Mouse (Mus musculus): ENCODE measurements at regions not wholly inside any gene's neighbourhood (a gene's known extent, or its start where the extent isn't known, plus 50 kb on each side); places are given as distances from the start of the nearest gene placed in this dataset.

DNA sequence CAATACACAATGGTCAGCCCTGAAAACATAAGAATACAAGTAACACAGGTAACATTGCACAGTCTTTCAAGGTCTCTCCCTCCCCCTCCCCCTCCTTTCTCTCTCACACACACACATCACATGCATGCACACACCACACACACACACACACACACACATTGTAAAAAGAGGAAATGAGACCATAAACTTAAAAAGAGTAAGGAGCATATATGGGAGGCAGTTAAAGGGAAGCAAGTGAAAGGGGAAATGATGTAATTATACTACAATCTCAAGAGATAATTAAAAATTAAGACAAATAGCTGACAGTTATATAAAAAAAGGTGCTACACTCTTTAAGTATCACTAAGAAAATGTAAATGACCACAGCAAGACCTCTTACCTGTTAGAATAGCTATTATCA is 96.5 kb upstream of the Qrfpr start:
- Histone ChIP-seq H3K9ac (replicated peaks; ENCODE audit: low read length) (no peak overlapping the region), H3K9me3 (replicated peaks; ENCODE audit: control insufficient read depth, low read length) (no peaks in the 10 kb centered on the region)

DNA sequence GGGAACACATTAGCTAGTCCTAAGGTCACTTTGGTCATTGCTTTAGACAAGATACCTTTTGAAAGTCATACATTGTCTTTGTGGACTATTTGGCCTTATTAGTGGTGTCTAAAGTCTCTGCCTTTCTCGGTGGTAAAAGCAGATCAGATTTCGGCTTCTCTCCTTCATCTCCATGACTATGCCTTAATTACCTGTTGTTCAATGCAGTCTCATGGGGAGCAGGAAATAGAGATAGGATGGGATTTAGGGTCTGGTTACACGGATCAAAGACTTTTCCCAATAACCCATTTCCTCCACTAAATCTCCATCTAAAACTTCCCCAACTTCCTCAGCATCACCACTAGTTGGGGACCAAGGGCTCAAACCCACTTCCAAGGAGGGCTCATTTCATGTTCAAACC is 89.2 kb upstream of the Qrfpr start:
- no peak overlapping the region for H3K4me2 ChIP-seq (ENCODE audit: low read depth, low read length)
- no peak overlapping the region for H3K4me3 ChIP-seq (ENCODE audit: low read depth, low read length)
- H3K4me1 ChIP-seq (ENCODE audit: control insufficient read depth, insufficient read depth, low read length): no peaks in the 10 kb centered on the region
- 3% methylated on average over 3 of the region's 3 CpGs for WGBS
- ATAC-seq (replicated peaks; ENCODE audit: insufficient number of reproducible peaks, low FRiP score, low TSS enrichment, low read depth): no peak
- no peaks in the 10 kb centered on the region for H3K36me3 ChIP-seq (replicated peaks; ENCODE audit: control insufficient read depth, insufficient read depth, low read depth, low read length)
- H3K27ac ChIP-seq (replicated peaks; ENCODE audit: low read depth, low read length): no peak overlapping the region
- H3K9ac ChIP-seq (replicated peaks; ENCODE audit: low read length): no peak overlapping the region
- H3K9me3 ChIP-seq (replicated peaks; ENCODE audit: control insufficient read depth, low read length): no peaks in the 10 kb centered on the region
- H3K27me3 ChIP-seq (ENCODE audit: control insufficient read depth, insufficient read depth, low read length): no peaks in the 10 kb centered on the region
- no peak for DNase-seq (ENCODE audit: low spot score)

More for the DNA sequence above, 96.5 kb upstream of the Qrfpr start:
- Histone ChIP-seq H3K4me2 (ENCODE audit: low read depth, low read length) (no peak overlapping the region), H3K36me3 (replicated peaks; ENCODE audit: control insufficient read depth, insufficient read depth, low read depth, low read length) (no peaks in the 10 kb centered on the region), H3K27ac (replicated peaks; ENCODE audit: low read depth, low read length) (no peak overlapping the region), H3K4me1 (ENCODE audit: control insufficient read depth, insufficient read depth, low read length) (no peaks in the 10 kb centered on the region), H3K4me3 (ENCODE audit: low read depth, low read length) (no peak overlapping the region), H3K27me3 (ENCODE audit: control insufficient read depth, insufficient read depth, low read length) (no peaks in the 10 kb centered on the region)
- ATAC-seq (replicated peaks; ENCODE audit: insufficient number of reproducible peaks, low FRiP score, low TSS enrichment, low read depth) (no peak), DNase-seq (ENCODE audit: low spot score) (no peak)

DNA sequence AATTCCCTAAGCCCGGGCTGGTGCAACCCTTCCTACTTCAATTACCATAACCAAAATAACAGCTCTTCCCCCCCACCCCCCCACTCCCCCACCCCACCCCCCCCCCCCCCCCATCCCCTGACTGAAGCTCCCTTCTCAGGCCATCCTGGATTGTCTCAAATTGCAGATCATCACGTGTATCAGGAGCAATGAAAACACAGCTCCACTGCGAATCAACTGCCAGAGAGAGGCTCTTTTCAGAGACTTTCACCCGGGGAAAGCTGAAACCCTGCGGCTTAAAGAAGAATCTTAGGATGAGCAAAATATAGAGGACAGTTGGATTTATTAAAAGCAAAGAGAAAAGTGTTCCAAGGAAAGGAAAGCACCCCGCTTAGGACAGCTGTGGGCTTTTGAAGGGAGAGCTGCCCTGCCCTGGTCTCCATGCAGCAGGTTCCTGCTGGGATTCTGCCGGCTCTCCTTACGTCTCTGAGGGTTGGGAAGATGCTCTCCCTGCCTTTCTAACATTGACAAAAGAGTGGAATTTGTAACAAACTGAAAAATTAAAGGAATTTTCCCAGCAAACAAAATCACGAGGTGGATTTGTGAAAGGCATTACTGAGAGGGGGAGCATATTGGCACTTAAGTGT is 88.6 kb upstream of the Qrfpr start:
- Histone ChIP-seq H3K4me1 (ENCODE audit: control insufficient read depth, insufficient read depth, low read length) (no peaks in the 10 kb centered on the region), H3K27me3 (ENCODE audit: control insufficient read depth, insufficient read depth, low read length) (no peaks in the 10 kb centered on the region), H3K9me3 (replicated peaks; ENCODE audit: control insufficient read depth, low read length) (no peaks in the 10 kb centered on the region), H3K4me2 (ENCODE audit: low read depth, low read length) (peak overlapping the region; percentile 32), H3K27ac (replicated peaks; ENCODE audit: low read depth, low read length) (no peak overlapping the region), H3K9ac (replicated peaks; ENCODE audit: low read length) (no peak overlapping the region), H3K4me3 (ENCODE audit: low read depth, low read length) (no peak overlapping the region), H3K36me3 (replicated peaks; ENCODE audit: control insufficient read depth, insufficient read depth, low read depth, low read length) (no peaks in the 10 kb centered on the region)
- DNase-seq (ENCODE audit: low spot score) (peak; percentile 56), ATAC-seq (replicated peaks; ENCODE audit: insufficient number of reproducible peaks, low FRiP score, low TSS enrichment, low read depth) (no peak)
- under 1% methylated on average over 9 of the region's 9 CpGs for WGBS

DNA sequence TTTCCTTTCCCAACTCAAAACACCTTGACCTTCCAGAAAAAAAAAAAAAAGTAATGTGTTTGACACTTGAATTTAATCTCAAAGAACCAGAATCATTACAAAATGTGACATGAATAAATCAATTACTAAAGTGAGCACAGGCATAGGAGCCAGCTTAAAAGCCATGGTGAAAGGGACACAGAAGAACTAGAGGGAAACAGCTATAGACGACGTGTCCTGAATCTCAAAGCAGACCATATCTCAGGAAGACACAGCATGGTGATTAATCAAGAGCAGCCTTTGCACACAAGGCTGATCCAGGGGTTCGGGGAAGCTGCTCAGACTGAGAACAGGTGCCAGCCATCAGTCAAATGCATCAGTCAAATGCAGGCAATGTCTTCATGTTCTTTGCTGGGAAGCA is 74.7 kb upstream of the Qrfpr start:
- Histone ChIP-seq H3K4me2 (ENCODE audit: low read depth, low read length) (no peak overlapping the region), H3K4me3 (ENCODE audit: low read depth, low read length) (no peak overlapping the region), H3K27me3 (ENCODE audit: control insufficient read depth, insufficient read depth, low read length) (no peaks in the 10 kb centered on the region), H3K9me3 (replicated peaks; ENCODE audit: control insufficient read depth, low read length) (no peaks in the 10 kb centered on the region), H3K36me3 (replicated peaks; ENCODE audit: control insufficient read depth, insufficient read depth, low read depth, low read length) (no peaks in the 10 kb centered on the region), H3K4me1 (ENCODE audit: control insufficient read depth, insufficient read depth, low read length) (no peaks in the 10 kb centered on the region), H3K27ac (replicated peaks; ENCODE audit: low read depth, low read length) (no peak overlapping the region), H3K9ac (replicated peaks; ENCODE audit: low read length) (no peak overlapping the region)
- no peak for DNase-seq (ENCODE audit: low spot score)
- WGBS: 79% methylated on average over 3 of the region's 3 CpGs
- no peak for ATAC-seq (replicated peaks; ENCODE audit: insufficient number of reproducible peaks, low FRiP score, low TSS enrichment, low read depth)

DNA sequence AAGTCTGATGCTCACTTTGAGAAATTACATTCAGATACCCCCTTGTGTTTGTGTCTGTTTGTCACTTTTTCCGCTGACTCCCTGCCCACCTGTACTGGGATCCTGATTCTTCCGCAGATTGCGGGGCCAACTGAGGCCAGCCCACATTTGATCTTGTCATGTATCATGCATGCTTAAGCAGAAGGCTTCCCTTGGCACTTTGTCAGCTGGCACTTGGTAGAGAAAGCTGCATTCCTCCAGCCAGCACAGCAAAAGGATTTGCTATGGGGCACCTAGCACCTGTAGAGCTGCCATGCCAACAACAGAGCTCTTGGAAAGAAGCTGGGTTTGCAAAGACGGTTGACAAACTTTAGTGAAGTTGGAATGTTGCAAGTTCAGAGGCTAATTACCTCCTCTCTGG is 69.9 kb upstream of the Qrfpr start:
- Histone ChIP-seq H3K27ac (replicated peaks; ENCODE audit: low read depth, low read length) (no peak overlapping the region), H3K4me1 (ENCODE audit: control insufficient read depth, insufficient read depth, low read length) (no peaks in the 10 kb centered on the region), H3K4me2 (ENCODE audit: low read depth, low read length) (no peak overlapping the region), H3K9ac (replicated peaks; ENCODE audit: low read length) (no peak overlapping the region), H3K9me3 (replicated peaks; ENCODE audit: control insufficient read depth, low read length) (no peaks in the 10 kb centered on the region), H3K4me3 (ENCODE audit: low read depth, low read length) (no peak overlapping the region), H3K27me3 (ENCODE audit: control insufficient read depth, insufficient read depth, low read length) (no peaks in the 10 kb centered on the region), H3K36me3 (replicated peaks; ENCODE audit: control insufficient read depth, insufficient read depth, low read depth, low read length) (no peaks in the 10 kb centered on the region)
- ATAC-seq (replicated peaks; ENCODE audit: insufficient number of reproducible peaks, low FRiP score, low TSS enrichment, low read depth) (no peak), DNase-seq (ENCODE audit: low spot score) (no peak)
- whole genome bisulfite sequencing: 90% methylated on average over 4 of the region's 4 CpGs

DNA sequence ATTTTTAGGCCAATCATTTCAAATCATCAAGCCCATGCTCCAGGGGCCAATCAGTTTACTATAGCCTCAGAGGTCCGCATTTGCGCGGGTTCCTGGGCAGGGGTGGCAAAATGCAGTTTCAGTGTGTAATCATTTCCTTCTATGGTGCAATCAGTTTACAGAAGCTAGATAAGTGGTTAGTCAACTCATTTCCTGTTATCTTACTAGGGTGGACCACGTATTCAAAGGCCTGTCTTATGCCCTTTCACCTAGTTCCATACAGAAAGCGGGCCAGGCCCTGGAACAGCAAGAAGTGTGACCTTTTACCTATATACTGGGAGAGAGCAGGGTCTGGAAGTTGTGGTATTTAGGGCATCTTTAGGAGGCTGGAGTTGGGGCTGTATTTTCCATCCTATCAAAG is 62.0 kb upstream of the Qrfpr start:
- DNase-seq (ENCODE audit: low spot score): no peak
- H3K4me3 ChIP-seq (ENCODE audit: low read depth, low read length): no peak overlapping the region
- 82% methylated on average over 5 of the region's 5 CpGs for WGBS
- no peaks in the 10 kb centered on the region for H3K36me3 ChIP-seq (replicated peaks; ENCODE audit: control insufficient read depth, insufficient read depth, low read depth, low read length)
- H3K27me3 ChIP-seq (ENCODE audit: control insufficient read depth, insufficient read depth, low read length): no peaks in the 10 kb centered on the region
- ATAC-seq (replicated peaks; ENCODE audit: insufficient number of reproducible peaks, low FRiP score, low TSS enrichment, low read depth): no peak
- no peak overlapping the region for H3K9ac ChIP-seq (replicated peaks; ENCODE audit: low read length)
- H3K9me3 ChIP-seq (replicated peaks; ENCODE audit: control insufficient read depth, low read length): no peaks in the 10 kb centered on the region
- no peak overlapping the region for H3K4me2 ChIP-seq (ENCODE audit: low read depth, low read length)
- no peaks in the 10 kb centered on the region for H3K4me1 ChIP-seq (ENCODE audit: control insufficient read depth, insufficient read depth, low read length)
- H3K27ac ChIP-seq (replicated peaks; ENCODE audit: low read depth, low read length): no peak overlapping the region

DNA sequence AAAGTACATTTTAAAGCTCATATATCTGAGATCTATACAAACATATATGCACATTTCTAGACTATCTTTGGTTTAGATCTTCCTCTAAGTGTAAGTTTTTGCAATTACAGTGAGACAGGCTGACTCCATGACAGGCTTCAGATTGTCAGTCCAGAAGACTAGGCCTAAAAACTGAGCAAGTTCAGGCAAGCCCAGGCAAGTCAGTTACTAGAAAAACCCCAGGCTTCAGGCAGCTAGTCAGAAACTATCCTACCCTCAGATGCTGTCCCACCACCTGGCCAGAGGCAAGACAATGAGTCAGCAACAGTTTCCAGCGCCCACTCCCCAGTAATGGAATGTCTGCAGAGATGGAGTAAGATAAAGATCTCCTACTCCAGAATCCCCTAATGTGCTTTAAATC is 53.4 kb upstream of the Qrfpr start:
- 50% methylated on average over 1 of the region's 1 CpGs for WGBS
- H3K36me3 ChIP-seq (replicated peaks; ENCODE audit: control insufficient read depth, insufficient read depth, low read depth, low read length): no peaks in the 10 kb centered on the region
- peak; percentile 15 for DNase-seq (ENCODE audit: low spot score)
- H3K27ac ChIP-seq (replicated peaks; ENCODE audit: low read depth, low read length): no peak overlapping the region
- H3K4me3 ChIP-seq (ENCODE audit: low read depth, low read length): no peak overlapping the region
- H3K4me2 ChIP-seq (ENCODE audit: low read depth, low read length): no peak overlapping the region
- H3K27me3 ChIP-seq (ENCODE audit: control insufficient read depth, insufficient read depth, low read length): no peaks in the 10 kb centered on the region
- H3K9me3 ChIP-seq (replicated peaks; ENCODE audit: control insufficient read depth, low read length): no peaks in the 10 kb centered on the region
- H3K9ac ChIP-seq (replicated peaks; ENCODE audit: low read length): no peak overlapping the region
- ATAC-seq (replicated peaks; ENCODE audit: insufficient number of reproducible peaks, low FRiP score, low TSS enrichment, low read depth): no peak
- H3K4me1 ChIP-seq (ENCODE audit: control insufficient read depth, insufficient read depth, low read length): no peaks in the 10 kb centered on the region
